Mouse (Mus musculus): ENCODE results near the gene Lsm4.

Lsm4 gene

GRCm38 (mm10) chr8:70697366-70698250, 24.6 kb downstream of the Lsm4 start:
- peaks cover 61% of the 10 kb centered on the region for H3K4me1 ChIP-seq (replicated peaks; ENCODE audit: low read depth, low read length)
- no peaks in the 10 kb centered on the region for H3K27me3 ChIP-seq (ENCODE audit: insufficient read depth, low read length)
- peak overlapping the region; percentile 90 for H3K4me3 ChIP-seq (replicated peaks; ENCODE audit: low read length)
- H3K36me3 ChIP-seq (ENCODE audit: insufficient read depth, low read length): peaks cover 4% of the 10 kb centered on the region; the same call in 1 of the 2 replicates
- H3K9me3 ChIP-seq (ENCODE audit: low read length): no peaks in the 10 kb centered on the region
- TF ChIP-seq CTCF (conservative IDR thresholded peaks at IDR 0.05; ENCODE audit: low read length) (no peak), NANOG (IDR thresholded peaks at IDR 0.05; ENCODE audit: borderline replicate concordance, low read length) (no peak), POU5F1 (IDR thresholded peaks at IDR 0.05; ENCODE audit: borderline replicate concordance, low read length) (no peak)

- H3K4me3 ChIP-seq (replicated peaks; ENCODE audit: low read length): peak within 1 kb of the TSS; percentile 90
- H3K4me1 ChIP-seq (replicated peaks; ENCODE audit: low read depth, low read length): peaks cover 52% of the 10 kb centered on the region
- no peaks in the 10 kb centered on the region for H3K9me3 ChIP-seq (ENCODE audit: low read length)
- TF ChIP-seq NANOG (IDR thresholded peaks at IDR 0.05; ENCODE audit: borderline replicate concordance, low read length) (no peak), CTCF (conservative IDR thresholded peaks at IDR 0.05; ENCODE audit: low read length) (no peak), POU5F1 (IDR thresholded peaks at IDR 0.05; ENCODE audit: borderline replicate concordance, low read length) (no peak)
- peaks cover 4% of the 10 kb centered on the region; the same call in 1 of the 2 replicates for H3K36me3 ChIP-seq (ENCODE audit: insufficient read depth, low read length)
- H3K27me3 ChIP-seq (ENCODE audit: insufficient read depth, low read length): no peaks in the 10 kb centered on the region
Observed at GRCm38 (mm10) chr8:70698310-70699109, 25.5 kb downstream of the Lsm4 start, which contains the start of gene Jund. Jund (plus strand) TSS chr8:70698949.

- TF ChIP-seq NANOG (IDR thresholded peaks at IDR 0.05; ENCODE audit: borderline replicate concordance, low read length) (no peak), CTCF (conservative IDR thresholded peaks at IDR 0.05; ENCODE audit: low read length) (no peak), POU5F1 (IDR thresholded peaks at IDR 0.05; ENCODE audit: borderline replicate concordance, low read length) (no peak)
Observed at GRCm38 (mm10) chr8:70699116-70699833, 26.2 kb downstream of the Lsm4 start.

GRCm38 (mm10) chr8:70699834-70700554, 26.9 kb downstream of the Lsm4 start:
- Histone ChIP-seq H3K27me3 (ENCODE audit: insufficient read depth, low read length) (no peaks in the 10 kb centered on the region), H3K36me3 (ENCODE audit: insufficient read depth, low read length) (peaks cover 4% of the 10 kb centered on the region; the same call in 1 of the 2 replicates), H3K9me3 (ENCODE audit: low read length) (no peaks in the 10 kb centered on the region), H3K4me3 (replicated peaks; ENCODE audit: low read length) (peak overlapping the region; percentile 90), H3K4me1 (replicated peaks; ENCODE audit: low read depth, low read length) (peaks cover 40% of the 10 kb centered on the region)
- no peak for TF ChIP-seq POU5F1 (IDR thresholded peaks at IDR 0.05; ENCODE audit: borderline replicate concordance, low read length)
- no peak for TF ChIP-seq CTCF (conservative IDR thresholded peaks at IDR 0.05; ENCODE audit: low read length)
- no peak for TF ChIP-seq NANOG (IDR thresholded peaks at IDR 0.05; ENCODE audit: borderline replicate concordance, low read length)

More at GRCm38 (mm10) chr8:70699116-70699833, 26.2 kb downstream of the Lsm4 start:
- H3K36me3 ChIP-seq (ENCODE audit: insufficient read depth, low read length): peaks cover 4% of the 10 kb centered on the region; the same call in 1 of the 2 replicates
- peaks cover 46% of the 10 kb centered on the region for H3K4me1 ChIP-seq (replicated peaks; ENCODE audit: low read depth, low read length)
- H3K9me3 ChIP-seq (ENCODE audit: low read length): no peaks in the 10 kb centered on the region
- H3K4me3 ChIP-seq (replicated peaks; ENCODE audit: low read length): peak overlapping the region; percentile 90
- no peaks in the 10 kb centered on the region for H3K27me3 ChIP-seq (ENCODE audit: insufficient read depth, low read length)

GRCm38 (mm10) chr8:70700555-70700922, 27.5 kb downstream of the Lsm4 start:
- no peaks in the 10 kb centered on the region for H3K9me3 ChIP-seq (ENCODE audit: low read length)
- H3K4me3 ChIP-seq (replicated peaks; ENCODE audit: low read length): peak overlapping the region; percentile 90
- peaks cover 35% of the 10 kb centered on the region for H3K4me1 ChIP-seq (replicated peaks; ENCODE audit: low read depth, low read length)

GRCm38 (mm10) chr8:70701048-70701981, 28.3 kb downstream of the Lsm4 start:
- no peak for TF ChIP-seq NANOG (IDR thresholded peaks at IDR 0.05; ENCODE audit: borderline replicate concordance, low read length)
- no peak for TF ChIP-seq CTCF (conservative IDR thresholded peaks at IDR 0.05; ENCODE audit: low read length)
- TF ChIP-seq POU5F1 (IDR thresholded peaks at IDR 0.05; ENCODE audit: borderline replicate concordance, low read length): no peak
- Histone ChIP-seq H3K36me3 (ENCODE audit: insufficient read depth, low read length) (peaks cover 4% of the 10 kb centered on the region; the same call in 1 of the 2 replicates), H3K27me3 (ENCODE audit: insufficient read depth, low read length) (no peaks in the 10 kb centered on the region), H3K4me1 (replicated peaks; ENCODE audit: low read depth, low read length) (peaks cover 27% of the 10 kb centered on the region), H3K9me3 (ENCODE audit: low read length) (no peaks in the 10 kb centered on the region), H3K4me3 (replicated peaks; ENCODE audit: low read length) (peak overlapping the region; percentile 90)

More at GRCm38 (mm10) chr8:70700555-70700922, 27.5 kb downstream of the Lsm4 start:
- Histone ChIP-seq H3K27me3 (ENCODE audit: insufficient read depth, low read length) (no peaks in the 10 kb centered on the region), H3K36me3 (ENCODE audit: insufficient read depth, low read length) (peaks cover 4% of the 10 kb centered on the region; the same call in 1 of the 2 replicates)
- TF ChIP-seq NANOG (IDR thresholded peaks at IDR 0.05; ENCODE audit: borderline replicate concordance, low read length): no peak

Data from E14TG2a.4 (cell line).